Mouse (Mus musculus) forebrain, embryonic 14.5 days (tissue): ENCODE data around the gene Ap1s1. TPM values are rescaled to one million over a fixed set of nuclear protein-coding genes. Genes with fewer than 3 reads are reported as not detected.

Experiments used
- ATAC-seq: fragments of 200-750 bp; cut with Nextera tagmentation; 2 replicates; pipeline ENCODE4 v1.8.0; 2017; ENCODE audit warnings: mild to moderate bottlenecking, moderate library complexity
- DNase-seq: peaks from one replicate; pipeline ENCODE4 v3.0.0-alpha.2; 2015; ENCODE audit warnings: low spot score
- H3K27ac ChIP-seq: fragments of 300-500 bp; sonication (generic); 2 replicates; pipeline ENCODE4 v1.5.1; 2014; ENCODE audit warnings: low read depth, mild to moderate bottlenecking, control low read depth, low read length, moderate library complexity
- H3K27me3 ChIP-seq: fragments of 300-500 bp; sonication (generic); replicated peaks from 2 replicates; pipeline ENCODE4 v1.6.1; 2014; ENCODE audit warnings: low read length, control low read depth, mixed read lengths; ENCODE audit not compliant: control insufficient read depth, insufficient read depth
- H3K36me3 ChIP-seq: fragments of 300-500 bp; sonication (generic); 2 replicates; pipeline ENCODE4 v1.6.1; 2014; ENCODE audit warnings: low read length, control low read depth; ENCODE audit not compliant: control insufficient read depth, insufficient read depth
- H3K4me1 ChIP-seq: fragments of 300-500 bp; sonication (generic); 2 replicates; pipeline ENCODE4 v1.6.1; 2014; ENCODE audit warnings: antibody characterized with exemption, low read length, control low read depth; ENCODE audit not compliant: control insufficient read depth, insufficient read depth
- H3K4me2 ChIP-seq: fragments of 300-500 bp; sonication (generic); 2 replicates; pipeline ENCODE4 v1.6.1; 2014; ENCODE audit warnings: mild to moderate bottlenecking, control low read depth, low read length
- H3K4me3 ChIP-seq: fragments of 300-500 bp; sonication (generic); 2 replicates; pipeline ENCODE4 v1.5.1; 2014; ENCODE audit warnings: low read depth, low read length, control low read depth
- H3K9ac ChIP-seq: fragments of 300-500 bp; sonication (generic); 2 replicates; pipeline ENCODE4 v1.6.1; 2014; ENCODE audit warnings: mild to moderate bottlenecking, low read length, control low read depth, moderate library complexity
- H3K9me3 ChIP-seq: fragments of 300-500 bp; sonication (generic); replicated peaks from 2 replicates; pipeline ENCODE4 v1.6.1; 2016; ENCODE audit warnings: low read length, control low read depth, mixed read lengths; ENCODE audit not compliant: control insufficient read depth
- WGBS: fragments of 180-500 bp; shearing (Covaris S2); extraction: QIAGEN DNeasy Blood & Tissue Kit; methylation state at CpG from one replicate; pipeline ENCODE4 v1.1.7; 2014; 5-methylcytosine and 5-hydroxymethylcytosine counted together
- polyA plus RNA-seq: library from polyadenylated mRNA; unstranded; fragments of >200 nt; fragmentation: Nextera tagmentation; extraction: Ambion mirVana; gene quantifications from 2 replicates; pipeline ENCODE4 v1.2.1, GENCODE M21; 2014

The Ap1s1 gene
- 242 and 250 TPM in 2 replicates for polyA plus RNA-seq

DNA sequence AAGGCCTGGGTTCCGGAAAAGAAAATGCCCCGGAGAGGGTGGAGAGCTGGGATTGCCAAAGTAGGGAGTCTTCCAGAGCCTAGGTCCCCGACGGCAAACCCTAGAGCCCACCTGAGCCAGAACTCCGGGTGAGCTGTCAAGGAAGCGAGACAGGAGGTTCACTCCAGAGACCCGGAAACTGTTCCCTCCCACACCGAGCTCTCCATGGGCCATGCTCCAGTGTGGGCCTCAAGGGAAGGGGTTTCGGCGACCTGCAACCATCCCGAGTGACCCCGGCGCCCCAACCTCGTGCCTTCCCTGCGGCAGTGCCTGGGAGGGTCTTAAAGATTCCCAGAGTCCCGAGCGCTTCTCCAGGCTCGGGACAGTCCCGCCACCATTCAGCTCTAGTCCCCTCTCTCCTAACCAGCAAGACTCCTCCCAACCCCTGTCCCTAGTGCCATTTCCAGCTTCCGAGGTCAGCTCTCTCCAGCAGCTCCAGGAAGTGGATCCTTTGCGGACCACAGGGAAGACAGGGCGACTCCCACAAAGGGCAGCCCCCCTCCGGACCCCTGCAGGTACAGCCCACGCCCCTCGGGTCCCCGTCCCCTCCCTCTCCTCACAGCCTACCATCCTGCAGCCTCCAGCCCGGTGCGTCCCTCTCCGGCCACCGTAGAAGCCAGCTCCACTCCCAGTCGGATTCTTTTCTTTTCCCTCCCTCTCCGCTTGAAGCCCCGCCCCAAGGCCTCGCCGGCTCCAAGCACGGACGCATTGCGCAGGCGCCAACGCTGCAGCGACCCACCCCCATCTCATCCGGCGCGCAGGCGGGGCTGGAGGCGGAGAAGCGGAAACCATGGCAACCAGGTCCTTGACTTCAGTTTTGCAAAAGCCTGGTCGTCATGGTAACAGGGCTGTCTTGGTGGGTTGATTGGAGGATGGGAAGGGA lies at the start of gene Ap1s1:
Gene Ap1s1, minus strand, starts transcription at position 734 of the 922 bp plus-strand sequence.
- peak; percentile 95 for ATAC-seq
- under 1% methylated on average over 48 of the region's 48 CpGs for WGBS
- Histone ChIP-seq H3K36me3 (peaks cover 21% of the 10 kb centered on the region), H3K4me2 (peak within 1 kb of the TSS; percentile 87), H3K9ac (peak within 1 kb of the TSS; percentile 80), H3K4me1 (peaks cover 11% of the 10 kb centered on the region), H3K27me3 (no peaks in the 10 kb centered on the region), H3K27ac (peak within 1 kb of the TSS; percentile 73), H3K4me3 (peak within 1 kb of the TSS; percentile 67), H3K9me3 (no peaks in the 10 kb centered on the region)
- peak; percentile 100 for DNase-seq

DNA sequence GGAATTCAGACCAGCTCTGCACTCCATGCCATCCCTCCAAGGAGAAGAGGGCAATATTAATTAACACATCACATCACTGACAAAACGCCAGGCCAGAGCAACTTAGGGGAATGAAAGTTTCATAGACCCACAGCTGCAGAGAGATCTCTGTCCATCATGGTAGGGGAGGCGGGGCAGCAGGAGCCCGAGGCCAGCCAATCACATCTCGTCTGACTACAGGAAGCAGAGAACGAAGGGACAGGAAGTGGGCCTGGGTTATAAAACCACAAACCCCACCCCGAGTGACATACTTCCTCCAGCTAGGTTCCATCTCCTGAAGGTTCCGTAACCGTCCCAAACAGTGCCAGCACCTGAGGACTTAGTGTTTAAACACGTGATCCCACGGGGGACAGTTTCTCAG lies 49.2 kb upstream of the Ap1s1 start:
- H3K4me3 ChIP-seq: no peak overlapping the region
- H3K27me3 ChIP-seq: no peaks in the 10 kb centered on the region
- H3K4me1 ChIP-seq: no peaks in the 10 kb centered on the region
- no peak overlapping the region for H3K4me2 ChIP-seq
- no peaks in the 10 kb centered on the region for H3K9me3 ChIP-seq
- H3K36me3 ChIP-seq: no peaks in the 10 kb centered on the region
- DNase-seq (no peak), ATAC-seq (no peak)
- no peak overlapping the region for H3K9ac ChIP-seq
- WGBS: 85% methylated on average over 10 of the region's 10 CpGs
- no peak overlapping the region for H3K27ac ChIP-seq

DNA sequence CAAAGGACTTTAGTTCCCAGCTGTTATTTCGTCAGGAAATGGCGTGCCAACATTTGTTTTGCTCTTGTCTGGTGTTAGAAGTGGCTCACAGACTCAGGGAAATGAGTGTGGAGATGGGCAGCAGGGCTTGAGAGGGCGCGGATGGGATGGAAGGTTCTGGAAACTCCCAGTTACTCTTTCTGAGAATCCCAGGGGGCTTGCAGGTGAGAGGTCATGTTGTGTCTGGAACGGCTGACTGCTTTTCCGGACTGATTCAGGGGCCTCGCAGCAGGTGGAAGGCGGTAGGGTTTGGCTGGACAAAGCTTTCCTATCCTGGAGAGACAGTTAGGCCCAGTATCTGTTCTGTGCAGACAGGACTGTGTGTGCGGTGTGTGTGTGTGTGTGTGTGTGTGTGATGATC lies 47.8 kb upstream of the Ap1s1 start:
- DNase-seq (no peak), ATAC-seq (no peak)
- Histone ChIP-seq H3K27ac (no peak overlapping the region), H3K4me2 (no peak overlapping the region), H3K9me3 (no peaks in the 10 kb centered on the region), H3K9ac (no peak overlapping the region), H3K4me3 (no peak overlapping the region), H3K4me1 (no peaks in the 10 kb centered on the region), H3K36me3 (no peaks in the 10 kb centered on the region), H3K27me3 (no peaks in the 10 kb centered on the region)
- WGBS: 83% methylated on average over 9 of the region's 9 CpGs

GRCm38 (mm10) chr5:137091560-137091959 lies 45.6 kb upstream of the Ap1s1 start:
- 67% methylated on average over 6 of the region's 6 CpGs for WGBS
- DNase-seq: no peak
- ATAC-seq: no peak

GRCm38 (mm10) chr5:137090870-137091269 lies 44.9 kb upstream of the Ap1s1 start:
- no peak for ATAC-seq
- Histone ChIP-seq H3K9me3 (no peaks in the 10 kb centered on the region), H3K4me2 (no peak overlapping the region), H3K27ac (no peak overlapping the region), H3K27me3 (no peaks in the 10 kb centered on the region), H3K4me3 (no peak overlapping the region), H3K36me3 (no peaks in the 10 kb centered on the region), H3K9ac (no peak overlapping the region), H3K4me1 (no peaks in the 10 kb centered on the region)
- 75% methylated on average over 10 of the region's 10 CpGs for WGBS
- DNase-seq: no peak

More at GRCm38 (mm10) chr5:137091560-137091959, 45.6 kb upstream of the Ap1s1 start:
- Histone ChIP-seq H3K9ac (no peak overlapping the region), H3K4me3 (no peak overlapping the region), H3K36me3 (no peaks in the 10 kb centered on the region), H3K4me2 (no peak overlapping the region), H3K27ac (no peak overlapping the region), H3K4me1 (no peaks in the 10 kb centered on the region), H3K9me3 (no peaks in the 10 kb centered on the region), H3K27me3 (no peaks in the 10 kb centered on the region)

- H3K27ac ChIP-seq: no peak overlapping the region
- no peak overlapping the region for H3K4me2 ChIP-seq
- no peak for DNase-seq
- no peak overlapping the region for H3K9ac ChIP-seq
- no peaks in the 10 kb centered on the region for H3K27me3 ChIP-seq
- ATAC-seq: no peak
- no peaks in the 10 kb centered on the region for H3K9me3 ChIP-seq
- H3K36me3 ChIP-seq: no peaks in the 10 kb centered on the region
- no peaks in the 10 kb centered on the region for H3K4me1 ChIP-seq
- WGBS: 92% methylated on average over 8 of the region's 8 CpGs
- H3K4me3 ChIP-seq: no peak overlapping the region
Observed at GRCm38 (mm10) chr5:137087410-137087809, 41.5 kb upstream of the Ap1s1 start.

- H3K9me3 ChIP-seq: no peaks in the 10 kb centered on the region
- no peak overlapping the region for H3K4me2 ChIP-seq
- no peaks in the 10 kb centered on the region for H3K36me3 ChIP-seq
- H3K9ac ChIP-seq: no peak overlapping the region
- WGBS: 82% methylated on average over 3 of the region's 3 CpGs
- H3K4me3 ChIP-seq: no peak overlapping the region
- H3K4me1 ChIP-seq: no peaks in the 10 kb centered on the region
- H3K27me3 ChIP-seq: no peaks in the 10 kb centered on the region
- no peak for DNase-seq
- H3K27ac ChIP-seq: no peak overlapping the region
- no peak for ATAC-seq
Observed at GRCm38 (mm10) chr5:137085731-137086130, 39.8 kb upstream of the Ap1s1 start.

- no peak for ATAC-seq
- Histone ChIP-seq H3K27ac (no peak overlapping the region), H3K4me1 (no peaks in the 10 kb centered on the region), H3K9ac (no peak overlapping the region), H3K9me3 (no peaks in the 10 kb centered on the region), H3K4me3 (no peak overlapping the region), H3K36me3 (no peaks in the 10 kb centered on the region), H3K4me2 (no peak overlapping the region), H3K27me3 (no peaks in the 10 kb centered on the region)
- DNase-seq: no peak
- 85% methylated on average over 6 of the region's 6 CpGs for WGBS
Observed at GRCm38 (mm10) chr5:137085021-137085420, 39.1 kb upstream of the Ap1s1 start.

GRCm38 (mm10) chr5:137083051-137083450 lies 37.1 kb upstream of the Ap1s1 start:
- H3K4me1 ChIP-seq: no peaks in the 10 kb centered on the region
- no peak for DNase-seq
- H3K27me3 ChIP-seq: no peaks in the 10 kb centered on the region
- H3K9ac ChIP-seq: no peak overlapping the region
- H3K4me3 ChIP-seq: no peak overlapping the region
- no peak for ATAC-seq
- H3K9me3 ChIP-seq: no peaks in the 10 kb centered on the region
- no peak overlapping the region for H3K27ac ChIP-seq
- no peaks in the 10 kb centered on the region for H3K36me3 ChIP-seq
- 80% methylated on average over 4 of the region's 4 CpGs for WGBS
- H3K4me2 ChIP-seq: no peak overlapping the region
